Mouse (Mus musculus): ENCODE measurements around the gene Hoxc9. TPM values are rescaled to one million over a fixed set of nuclear protein-coding genes. Genes with fewer than 3 reads are reported as not detected.

The Hoxc9 gene
- polyA plus RNA-seq, 1 experiment from 2014 or later = 0.49 TPM

DNA sequence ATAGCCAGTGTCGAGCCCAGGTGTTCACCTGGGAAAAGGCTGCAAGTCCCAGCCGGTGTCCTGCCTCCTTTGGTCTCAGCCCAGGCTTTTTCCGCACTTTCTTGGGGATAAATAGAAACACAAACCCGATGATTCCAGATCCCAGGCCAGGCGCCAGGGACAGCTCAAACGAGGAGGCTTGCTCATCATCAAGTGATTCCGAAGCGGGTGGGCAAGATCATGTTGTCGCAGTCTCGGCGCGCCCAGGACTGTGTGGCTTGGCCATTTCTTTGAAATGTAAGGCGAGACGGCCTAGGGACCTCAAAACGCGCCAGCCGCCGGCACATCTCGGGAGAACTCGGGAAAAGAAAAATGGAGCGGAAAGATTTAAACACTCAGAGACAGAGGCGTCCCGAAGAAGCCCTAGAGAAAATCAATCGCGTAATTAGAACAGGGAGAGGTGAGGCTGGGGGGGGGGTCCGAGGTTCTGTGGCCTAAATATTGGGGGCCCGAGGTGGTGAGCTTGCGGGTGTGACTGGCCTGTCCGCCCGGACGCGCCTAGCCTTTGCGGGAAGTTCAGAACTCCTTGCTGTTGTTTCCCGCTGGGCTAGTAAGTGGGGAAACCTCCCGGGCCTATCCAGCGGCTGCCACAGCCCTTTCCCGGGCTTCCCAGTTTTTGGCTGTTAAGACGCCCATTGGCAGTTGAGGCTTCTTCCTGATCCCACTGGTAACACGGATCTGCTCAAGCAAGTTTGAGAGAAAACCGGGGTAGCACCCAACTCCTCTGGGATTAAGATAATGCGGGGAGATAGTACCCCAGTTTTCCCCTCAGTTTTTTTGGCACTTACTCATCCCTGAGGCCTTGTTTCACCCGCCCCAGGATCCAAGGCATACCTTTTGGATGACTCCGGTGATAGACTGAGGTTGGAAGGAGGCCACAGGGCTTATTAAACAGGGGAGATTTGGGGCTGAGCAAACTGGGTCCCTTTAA lies 51.3 kb downstream of the Hoxc9 start:
- 4% methylated on average over 43 of the region's 43 CpGs for WGBS
- H3K27ac ChIP-seq (ENCODE audit: low read depth, low read length) = no peak overlapping the region
- H3K4me1 ChIP-seq (replicated peaks; ENCODE audit: control insufficient read depth, insufficient read depth, low read length) = no peaks in the 10 kb centered on the region
- no peaks in the 10 kb centered on the region for H3K36me3 ChIP-seq (ENCODE audit: control insufficient read depth, insufficient read depth, low read length)
- DNase-seq (ENCODE audit: low spot score) = no peak
- H3K27me3 ChIP-seq (replicated peaks; ENCODE audit: control insufficient read depth, insufficient read depth, low read length) = peaks cover 94% of the 10 kb centered on the region
- H3K4me3 ChIP-seq (ENCODE audit: low read depth, low read length) = 0 out of 2 replicates have a peak overlapping the region, but pooled peaks have one; percentile 8
- no peak overlapping the region for H3K9ac ChIP-seq (ENCODE audit: low read depth, low read length)
- H3K9me3 ChIP-seq (ENCODE audit: control insufficient read depth, low read length) = no peaks in the 10 kb centered on the region
- peak overlapping the region; percentile 16 for H3K4me2 ChIP-seq
- ATAC-seq (replicated peaks; ENCODE audit: low FRiP score) = no peak

DNA sequence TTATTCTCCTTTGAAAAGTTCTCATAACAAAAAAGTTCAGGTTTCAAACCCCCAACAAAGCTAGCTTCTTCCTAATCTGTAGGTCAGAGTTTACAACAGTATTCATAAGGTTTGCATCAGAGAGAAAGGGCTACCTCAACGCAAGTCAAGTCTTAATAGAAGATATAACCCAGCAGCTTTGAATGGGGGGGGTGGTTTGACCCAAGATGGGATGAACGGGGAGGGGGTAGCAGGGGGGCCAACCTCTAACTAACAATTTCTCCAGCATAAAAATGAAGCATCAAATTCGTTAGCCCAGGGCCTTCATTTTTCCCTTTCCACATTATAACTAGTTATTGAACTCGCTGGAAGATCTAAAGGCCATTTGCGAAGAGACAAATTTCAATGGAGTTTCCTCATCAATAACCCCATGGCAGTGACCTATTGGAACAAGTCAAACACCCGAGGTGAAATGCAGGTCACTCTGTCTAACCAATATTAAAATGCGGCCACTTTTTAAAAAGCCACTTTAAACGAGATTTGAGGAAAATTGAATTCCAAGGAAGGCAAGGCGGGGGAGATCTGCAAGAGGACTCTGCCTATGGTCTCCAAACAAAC lies 52.8 kb downstream of the Hoxc9 start:
- no peak for DNase-seq (ENCODE audit: low spot score)
- Histone ChIP-seq H3K27ac (ENCODE audit: low read depth, low read length) (no peak overlapping the region), H3K9me3 (ENCODE audit: control insufficient read depth, low read length) (no peaks in the 10 kb centered on the region), H3K36me3 (ENCODE audit: control insufficient read depth, insufficient read depth, low read length) (no peaks in the 10 kb centered on the region), H3K9ac (ENCODE audit: low read depth, low read length) (no peak overlapping the region), H3K4me2 (no peak overlapping the region), H3K4me3 (ENCODE audit: low read depth, low read length) (no peak overlapping the region), H3K4me1 (replicated peaks; ENCODE audit: control insufficient read depth, insufficient read depth, low read length) (0 out of 2 replicates have a peak, but pooled peaks cover 2% of the 10 kb centered on the region), H3K27me3 (replicated peaks; ENCODE audit: control insufficient read depth, insufficient read depth, low read length) (peaks cover 96% of the 10 kb centered on the region)
- WGBS = 22% methylated on average over 9 of the region's 9 CpGs
- no peak for ATAC-seq (replicated peaks; ENCODE audit: low FRiP score)

DNA sequence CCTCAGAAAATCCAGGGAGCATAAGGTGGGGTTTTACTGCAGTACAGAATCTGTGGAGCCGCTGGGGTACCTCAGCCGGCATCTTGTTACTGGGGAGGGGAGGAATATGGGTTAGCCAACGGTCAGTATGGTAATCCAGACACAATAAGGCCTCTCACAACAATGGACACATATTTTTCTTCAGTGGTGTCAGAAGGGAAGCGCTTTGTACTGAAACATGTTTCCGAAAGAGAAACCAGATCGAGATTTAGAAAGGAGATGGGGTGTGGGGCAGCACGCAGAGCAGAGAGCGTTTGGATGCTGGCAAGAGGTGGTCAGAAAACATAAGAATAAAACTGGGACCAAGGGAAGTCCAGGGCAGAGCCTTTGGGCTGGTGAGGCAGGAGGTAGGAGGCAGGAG lies 53.9 kb downstream of the Hoxc9 start:
- H3K4me3 ChIP-seq (ENCODE audit: low read depth, low read length) = no peak overlapping the region
- ATAC-seq (replicated peaks; ENCODE audit: low FRiP score) (no peak), DNase-seq (ENCODE audit: low spot score) (no peak)
- H3K4me1 ChIP-seq (replicated peaks; ENCODE audit: control insufficient read depth, insufficient read depth, low read length) = 0 out of 2 replicates have a peak, but pooled peaks cover 3% of the 10 kb centered on the region
- H3K9me3 ChIP-seq (ENCODE audit: control insufficient read depth, low read length) = no peaks in the 10 kb centered on the region
- no peaks in the 10 kb centered on the region for H3K36me3 ChIP-seq (ENCODE audit: control insufficient read depth, insufficient read depth, low read length)
- 12% methylated on average over 8 of the region's 8 CpGs for WGBS
- no peak overlapping the region for H3K4me2 ChIP-seq
- H3K27me3 ChIP-seq (replicated peaks; ENCODE audit: control insufficient read depth, insufficient read depth, low read length) = peaks cover 96% of the 10 kb centered on the region
- H3K9ac ChIP-seq (ENCODE audit: low read depth, low read length) = no peak overlapping the region
- H3K27ac ChIP-seq (ENCODE audit: low read depth, low read length) = no peak overlapping the region

DNA sequence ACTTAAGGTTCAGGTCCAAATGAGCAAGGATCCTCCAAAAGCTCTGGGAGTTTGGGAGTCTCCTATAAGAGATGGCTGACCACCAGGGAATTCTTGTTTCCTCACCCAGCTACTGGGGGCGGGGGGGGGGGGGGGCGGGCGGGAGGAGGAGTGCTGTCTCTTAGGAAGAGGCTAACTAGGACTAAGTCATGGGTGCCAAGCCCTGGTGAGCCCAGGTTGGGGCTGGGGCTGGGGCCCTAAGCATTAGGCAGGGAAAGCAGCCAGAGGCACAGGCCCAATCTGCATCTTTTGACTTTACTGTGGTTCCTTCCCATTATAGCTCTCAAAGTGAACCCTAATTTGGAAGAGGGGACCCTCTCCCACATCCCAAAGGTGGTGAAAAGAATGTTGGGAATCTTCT lies 55.9 kb downstream of the Hoxc9 start:
- DNase-seq (ENCODE audit: low spot score) = no peak
- WGBS = 0% methylated on average over 3 of the region's 3 CpGs
- no peaks in the 10 kb centered on the region for H3K36me3 ChIP-seq (ENCODE audit: control insufficient read depth, insufficient read depth, low read length)
- no peak for ATAC-seq (replicated peaks; ENCODE audit: low FRiP score)
- no peaks in the 10 kb centered on the region for H3K9me3 ChIP-seq (ENCODE audit: control insufficient read depth, low read length)
- no peak overlapping the region for H3K9ac ChIP-seq (ENCODE audit: low read depth, low read length)
- peaks cover 96% of the 10 kb centered on the region for H3K27me3 ChIP-seq (replicated peaks; ENCODE audit: control insufficient read depth, insufficient read depth, low read length)
- H3K4me1 ChIP-seq (replicated peaks; ENCODE audit: control insufficient read depth, insufficient read depth, low read length) = 0 out of 2 replicates have a peak, but pooled peaks cover 3% of the 10 kb centered on the region
- no peak overlapping the region for H3K4me2 ChIP-seq
- H3K4me3 ChIP-seq (ENCODE audit: low read depth, low read length) = no peak overlapping the region
- H3K27ac ChIP-seq (ENCODE audit: low read depth, low read length) = no peak overlapping the region

DNA sequence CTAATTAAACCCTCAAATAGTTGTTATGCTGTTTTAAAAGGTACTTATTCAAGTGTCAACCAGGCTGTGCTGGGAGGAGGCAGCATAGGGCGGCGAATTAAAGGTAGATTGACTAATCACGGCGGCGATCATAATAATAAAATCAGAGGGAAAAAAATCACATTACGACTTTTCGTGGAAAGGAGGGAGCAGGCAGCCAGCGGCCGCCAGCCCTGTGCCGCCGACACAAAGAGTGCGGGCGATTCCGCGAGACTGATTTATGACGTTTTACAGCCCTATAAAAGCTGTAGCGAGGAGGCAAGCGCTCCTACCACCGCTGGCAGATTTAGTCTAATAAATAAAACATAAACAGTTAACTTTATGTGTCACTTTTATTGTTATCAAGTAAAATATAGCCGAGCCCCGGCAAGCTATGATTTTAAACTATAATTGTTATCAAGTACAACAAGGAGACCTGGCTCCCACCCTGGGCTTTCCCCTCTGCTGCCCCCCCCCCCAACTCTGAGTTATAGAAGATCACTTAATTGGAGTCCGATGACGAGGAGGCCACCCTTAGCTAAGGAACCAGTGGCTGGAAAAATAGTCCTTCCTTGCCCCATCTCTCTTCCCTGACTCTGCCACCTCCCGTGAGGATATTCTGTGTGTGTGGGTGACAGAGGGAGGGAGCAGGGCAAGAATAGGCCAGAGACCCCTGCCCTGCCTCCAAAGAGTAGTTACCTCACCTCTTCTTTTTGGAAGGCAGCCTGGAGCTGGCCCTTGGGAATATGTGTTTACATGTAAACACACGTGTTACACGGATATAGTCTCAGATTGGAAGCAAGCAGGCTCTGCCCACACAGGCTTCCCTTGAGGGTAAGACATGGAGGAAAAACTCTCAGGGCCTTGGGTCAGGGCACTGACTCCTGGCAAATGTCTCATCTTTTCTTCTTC lies 56.7 kb downstream of the Hoxc9 start:
- Histone ChIP-seq H3K9ac (ENCODE audit: low read depth, low read length) (no peak overlapping the region), H3K36me3 (ENCODE audit: control insufficient read depth, insufficient read depth, low read length) (no peaks in the 10 kb centered on the region), H3K9me3 (ENCODE audit: control insufficient read depth, low read length) (no peaks in the 10 kb centered on the region), H3K4me2 (0 out of 2 replicates have a peak overlapping the region, but pooled peaks have one; percentile 17), H3K27me3 (replicated peaks; ENCODE audit: control insufficient read depth, insufficient read depth, low read length) (peaks cover 96% of the 10 kb centered on the region), H3K4me1 (replicated peaks; ENCODE audit: control insufficient read depth, insufficient read depth, low read length) (0 out of 2 replicates have a peak, but pooled peaks cover 3% of the 10 kb centered on the region), H3K4me3 (ENCODE audit: low read depth, low read length) (no peak overlapping the region), H3K27ac (ENCODE audit: low read depth, low read length) (no peak overlapping the region)
- ATAC-seq (replicated peaks; ENCODE audit: low FRiP score) (no peak), DNase-seq (ENCODE audit: low spot score) (no peak)
- 4% methylated on average over 26 of the region's 26 CpGs for WGBS

DNA sequence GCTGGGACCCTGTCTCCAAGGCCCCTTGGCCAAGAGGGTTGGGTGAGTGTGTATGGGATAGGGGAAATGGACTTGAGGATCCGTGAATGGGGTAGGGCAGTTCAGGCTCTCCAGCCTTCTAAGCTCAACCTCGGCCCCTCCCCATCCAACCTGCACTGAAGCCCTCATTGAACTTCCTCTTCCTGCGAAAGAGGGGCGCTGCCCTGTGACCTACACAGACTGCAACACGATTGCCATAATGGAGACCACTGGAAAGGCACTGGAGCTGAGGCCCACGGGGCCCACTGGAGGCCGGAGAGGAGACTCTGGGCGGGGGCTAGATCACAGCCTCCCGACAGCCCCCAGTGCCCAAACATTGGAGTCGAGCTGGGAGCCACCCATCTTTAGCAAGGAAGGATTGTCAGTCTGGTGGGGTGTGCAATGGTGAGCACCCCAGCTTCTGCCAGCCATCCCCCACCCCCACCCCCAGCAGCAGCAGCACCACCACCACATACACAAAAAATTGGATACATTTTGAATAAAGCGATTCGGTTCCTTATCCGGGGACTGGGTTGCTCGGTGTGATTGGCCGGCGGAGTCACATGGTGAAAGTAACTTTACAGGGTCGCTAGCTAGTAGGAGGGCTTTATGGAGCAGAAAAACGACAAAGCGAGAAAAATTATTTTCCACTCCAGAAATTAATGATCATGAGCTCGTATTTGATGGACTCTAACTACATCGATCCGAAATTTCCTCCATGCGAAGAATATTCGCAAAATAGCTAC lies 58.0 kb downstream of the Hoxc9 start:
- Histone ChIP-seq H3K9ac (ENCODE audit: low read depth, low read length) (peak overlapping the region; percentile 66), H3K4me2 (peak overlapping the region; percentile 55), H3K27me3 (replicated peaks; ENCODE audit: control insufficient read depth, insufficient read depth, low read length) (peaks cover 96% of the 10 kb centered on the region), H3K9me3 (ENCODE audit: control insufficient read depth, low read length) (no peaks in the 10 kb centered on the region), H3K27ac (ENCODE audit: low read depth, low read length) (peak overlapping the region; percentile 58; the same call in 1 of the 2 replicates), H3K4me3 (ENCODE audit: low read depth, low read length) (peak overlapping the region; percentile 49), H3K4me1 (replicated peaks; ENCODE audit: control insufficient read depth, insufficient read depth, low read length) (0 out of 2 replicates have a peak, but pooled peaks cover 3% of the 10 kb centered on the region), H3K36me3 (ENCODE audit: control insufficient read depth, insufficient read depth, low read length) (no peaks in the 10 kb centered on the region)
- 2% methylated on average over 24 of the region's 24 CpGs for WGBS
- ATAC-seq (replicated peaks; ENCODE audit: low FRiP score) = no peak; the same call in 1 of the 2 replicates
- DNase-seq (ENCODE audit: low spot score) = no peak
